Mouse (Mus musculus): ENCODE data around the gene Sfxn1. TPM values are rescaled to one million over a fixed set of nuclear protein-coding genes. Genes with fewer than 3 reads are reported as not detected.
A peak's percentile ranks its signal among the peaks of the same experiment; 100 is the strongest.

Gene Sfxn1
- total RNA-seq, 2 experiments from 2014 or later: 45.1 to 47.3 TPM

DNA sequence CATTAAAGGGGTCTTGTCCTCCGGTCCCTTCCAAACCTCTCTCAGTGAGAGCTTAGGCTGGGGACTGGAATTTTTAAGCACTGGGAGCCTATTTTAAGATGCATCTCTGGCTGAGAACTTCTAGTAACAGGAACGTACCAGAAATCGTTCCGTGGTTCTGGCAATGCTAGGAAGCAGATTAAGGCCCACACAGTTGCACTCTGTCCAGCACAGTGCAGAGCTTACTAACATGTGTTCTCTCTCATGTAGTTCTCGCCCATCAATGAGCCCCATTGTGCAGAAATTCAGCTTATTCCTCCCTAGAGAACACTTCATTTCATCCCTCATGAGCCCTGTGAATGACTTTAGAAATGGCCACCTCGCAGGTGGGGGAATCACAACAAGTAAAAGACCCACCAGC, 44.1 kb downstream of the Sfxn1 start:
- DNase-seq (ENCODE audit: low spot score in 2 of 2): peak in 1 of 2 experiments; percentile 61

DNA sequence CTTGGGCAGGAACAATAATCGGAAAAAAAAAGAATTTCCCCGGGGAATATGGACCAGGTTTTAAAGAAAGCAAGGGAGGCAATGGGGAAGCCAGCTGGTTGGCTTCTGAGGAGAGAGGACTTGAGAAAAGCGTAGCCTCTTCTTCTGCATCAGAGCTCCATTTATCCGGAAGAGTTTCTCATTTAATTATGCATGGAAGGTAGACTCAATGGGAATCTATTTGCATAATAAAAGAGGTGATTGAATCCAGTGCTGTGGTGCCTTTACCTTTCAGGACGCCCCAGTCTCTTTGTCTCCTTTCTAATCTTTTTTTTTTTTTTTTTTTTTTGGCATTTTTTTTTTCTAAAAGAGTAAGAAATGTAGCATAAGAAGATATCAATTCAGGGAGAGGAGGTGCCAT, 46.7 kb downstream of the Sfxn1 start:
- no peak for DNase-seq (ENCODE audit: low spot score in 2 of 2)

DNA sequence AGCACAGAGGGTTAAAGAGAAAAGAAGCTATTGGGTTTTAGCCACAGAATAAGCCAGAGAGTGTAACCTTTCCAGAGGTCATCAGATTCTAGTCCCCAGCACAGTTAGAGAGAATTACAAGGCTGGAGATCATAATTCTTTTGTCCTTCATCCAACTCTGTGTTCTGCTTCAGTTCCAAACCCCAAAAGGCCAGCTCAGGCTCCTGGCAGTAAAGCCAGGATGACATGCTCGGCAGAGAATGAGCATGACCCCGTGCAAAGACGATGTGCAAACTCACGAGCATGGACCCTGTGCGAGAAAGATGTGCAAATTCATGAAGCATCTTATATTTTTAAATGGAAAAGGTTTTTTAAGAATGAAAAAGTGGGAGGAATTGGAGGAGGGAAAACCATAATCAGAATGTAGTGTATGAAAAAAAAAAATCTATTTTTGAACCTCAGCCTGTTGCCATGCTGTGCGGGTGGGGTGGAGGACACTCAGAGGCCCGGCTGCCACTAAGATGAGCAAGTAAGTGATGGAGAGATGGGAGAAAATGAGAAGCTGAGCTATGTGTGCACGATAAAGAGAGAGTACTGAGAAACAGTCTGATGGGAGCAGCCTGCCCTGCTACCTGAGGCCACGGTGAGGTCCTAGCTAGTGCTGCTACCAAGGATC, 66.2 kb downstream of the Sfxn1 start:
- DNase-seq (ENCODE audit: low spot score in 2 of 2): no peak

DNA sequence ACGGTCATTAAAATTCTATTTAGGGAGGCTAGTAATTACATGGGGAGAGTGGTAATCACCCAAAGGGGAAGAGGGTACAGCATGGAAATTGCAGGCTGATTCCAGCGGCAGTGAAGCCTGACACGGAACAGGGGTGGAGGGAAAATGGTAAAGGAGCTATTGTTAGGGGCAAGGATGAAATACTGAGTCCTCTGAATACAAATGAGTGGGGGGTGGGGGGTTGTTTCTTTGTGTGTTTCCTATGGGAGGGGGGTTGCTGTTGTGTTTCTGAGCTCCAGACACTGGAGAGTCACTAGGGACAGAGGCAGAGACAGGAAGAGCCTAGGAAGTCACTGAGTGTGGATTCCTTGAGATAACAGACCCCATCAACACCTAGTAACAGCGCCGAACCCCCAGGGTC, 72.1 kb downstream of the Sfxn1 start:
- no peak for DNase-seq (ENCODE audit: low spot score in 2 of 2)

DNA sequence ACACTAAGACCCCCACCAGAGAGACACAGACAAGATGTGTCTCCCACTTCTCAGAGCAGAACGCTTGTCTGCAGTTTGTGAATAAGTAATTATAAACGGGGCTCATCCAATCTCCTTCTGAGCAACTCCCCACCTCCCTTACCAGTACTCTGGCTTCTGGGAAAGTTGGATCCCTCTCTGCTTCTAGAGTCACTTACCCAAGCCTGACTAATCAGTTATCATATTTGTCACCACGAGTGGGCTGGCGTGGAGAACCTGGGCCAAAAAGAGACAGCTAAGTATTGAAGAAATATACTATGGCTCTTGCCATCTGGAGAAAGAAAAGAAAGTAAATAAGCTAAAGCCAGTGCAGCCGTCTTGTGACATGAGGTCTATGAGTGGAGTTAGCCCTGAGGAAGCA, 73.0 kb downstream of the Sfxn1 start:
- DNase-seq (ENCODE audit: low spot score in 2 of 2): no peak

DNA sequence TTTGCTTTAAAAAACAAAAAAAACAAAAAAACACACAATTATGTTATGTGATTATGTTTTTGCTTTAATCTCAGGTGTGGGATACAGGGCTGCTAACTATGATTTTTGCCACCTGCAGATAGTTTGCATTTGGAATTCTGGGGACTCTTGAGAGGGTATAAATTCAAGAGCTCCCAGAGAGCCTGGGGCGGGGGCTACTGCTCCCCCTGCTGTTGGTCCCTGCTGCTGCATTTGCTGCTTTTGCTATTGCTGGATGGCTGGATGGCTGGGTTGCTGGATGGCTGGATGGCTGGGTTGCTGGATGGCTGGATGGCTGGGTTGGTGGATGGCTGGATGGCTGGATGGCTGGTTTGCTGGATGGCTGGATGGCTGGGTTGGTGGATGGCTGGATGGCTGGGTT, 75.7 kb downstream of the Sfxn1 start:
- DNase-seq (ENCODE audit: low spot score in 2 of 2): no peak

DNA sequence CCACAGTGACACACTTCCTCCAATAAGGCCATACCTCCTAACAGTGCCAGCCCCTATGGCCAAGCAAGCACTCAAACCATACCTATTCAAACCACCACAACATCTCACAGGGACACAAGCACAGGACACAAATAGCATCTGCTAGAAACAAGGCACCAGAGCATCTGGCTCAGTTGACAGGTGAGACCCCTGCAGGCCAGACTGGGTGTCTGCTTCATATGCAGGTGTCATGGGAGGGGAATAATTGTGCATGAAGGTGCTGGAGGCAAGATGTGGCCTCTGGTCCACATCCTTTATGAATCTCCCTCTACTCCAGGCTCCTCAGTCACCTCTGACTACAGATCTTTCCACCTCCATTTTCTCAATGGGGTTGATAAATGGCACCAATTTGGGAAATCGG, 80.8 kb downstream of the Sfxn1 start:
- no peak for DNase-seq (ENCODE audit: low spot score in 2 of 2)

DNA sequence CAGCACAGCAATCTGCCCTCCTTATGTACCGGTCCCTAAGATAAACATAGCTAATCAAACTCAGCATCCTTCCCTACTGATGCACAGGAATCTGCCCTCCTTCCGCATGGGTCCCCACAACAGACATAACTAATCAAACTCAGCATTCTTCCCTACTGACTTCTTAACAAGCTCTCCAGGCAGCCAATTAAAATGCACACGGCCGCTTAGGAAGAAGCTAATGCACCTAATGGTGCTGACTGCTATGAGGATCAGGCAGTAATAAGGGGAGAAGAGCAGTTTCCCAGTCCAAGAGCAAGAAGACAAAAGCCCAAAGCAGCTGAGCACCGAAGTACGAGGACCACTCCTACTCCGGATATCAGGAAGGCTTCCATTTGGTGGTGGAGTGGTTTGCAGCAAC, 81.2 kb downstream of the Sfxn1 start:
- DNase-seq (ENCODE audit: low spot score in 2 of 2): no peak

DNA sequence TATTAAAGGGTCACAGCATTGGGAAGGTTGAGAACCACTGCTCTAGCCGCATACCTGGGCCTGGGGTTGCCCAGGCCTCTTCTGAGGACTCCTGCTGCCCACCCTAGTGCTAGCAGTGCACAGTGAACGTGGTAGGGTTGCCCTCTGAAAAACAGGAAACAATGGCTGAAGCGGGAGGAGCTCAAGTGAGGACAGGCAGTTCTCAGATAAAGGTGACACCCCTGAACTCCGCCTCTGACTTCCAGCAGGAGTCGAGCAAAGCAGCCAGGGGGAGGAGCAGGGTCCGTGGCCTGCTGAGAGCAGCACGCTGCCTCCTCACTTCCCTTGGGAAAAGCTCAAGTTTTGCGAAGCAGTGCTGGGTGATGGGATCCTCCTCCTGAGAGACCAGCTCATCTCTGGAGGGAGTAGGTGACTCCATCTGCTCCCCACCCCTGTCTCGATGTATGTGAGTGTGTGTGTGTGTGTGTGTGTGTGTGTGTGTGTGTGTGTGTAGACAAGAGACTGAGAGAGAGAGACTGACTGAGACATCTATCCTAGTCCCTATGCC, 82.1 kb downstream of the Sfxn1 start:
- DNase-seq (ENCODE audit: low spot score in 2 of 2): no peak

DNA sequence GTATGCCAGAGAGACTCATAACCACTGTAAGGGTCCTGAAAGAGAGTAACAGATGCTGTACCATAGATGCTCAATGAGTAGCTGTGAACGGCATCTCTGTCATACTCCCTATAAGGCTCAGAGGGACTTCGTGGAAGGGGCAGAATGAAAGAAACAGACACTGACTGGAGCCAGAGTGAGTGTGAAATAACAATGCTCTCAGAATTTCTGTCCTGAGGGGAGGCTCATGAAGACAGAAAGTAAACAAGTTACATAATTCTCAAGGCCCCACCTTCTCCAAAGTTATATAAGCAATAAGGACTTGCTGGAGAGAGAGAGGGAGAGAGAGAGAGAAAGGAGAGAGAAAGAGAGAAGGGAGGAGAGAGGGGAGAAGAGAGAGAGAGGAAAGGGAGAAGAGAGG, 84.2 kb downstream of the Sfxn1 start:
- no peak for DNase-seq (ENCODE audit: low spot score in 2 of 2)

Other genes with a start within 250 kb of the Sfxn1 start
- 10 to 100 TPM in 1 of 2 experiments, 1 to 10 TPM in 1; 4.2 to 10.4 TPM for gene Drd1, start 16.2 kb upstream of the Sfxn1 start, total RNA-seq (2021)
- 1 to 10 TPM; 6.9 to 7.8 TPM for gene Hrh2, start 120.3 kb downstream of the Sfxn1 start, total RNA-seq (2021)